Mouse (Mus musculus) heart, embryonic 10.5 days (tissue): ENCODE results near the gene Cep162. TPM values are rescaled to one million over a fixed set of nuclear protein-coding genes. Genes with fewer than 3 reads are reported as not detected.

Experiments used
- DNase-seq: peaks from one replicate; pipeline ENCODE4 v3.0.0-alpha.2; 2017; ENCODE audit warnings: low spot score
- H3K27ac ChIP-seq: fragments of 300-500 bp; sonication (generic); 2 replicates; pipeline ENCODE4 v1.5.1; 2016; ENCODE audit warnings: mild to moderate bottlenecking
- H3K27me3 ChIP-seq: fragments of 300-500 bp; sonication (generic); 2 replicates; pipeline ENCODE4 v1.6.1; 2016; ENCODE audit warnings: mild to moderate bottlenecking; ENCODE audit not compliant: poor library complexity, insufficient read depth, severe bottlenecking
- H3K36me3 ChIP-seq: fragments of 300-500 bp; sonication (generic); 2 replicates; pipeline ENCODE4 v1.6.1; 2016; ENCODE audit warnings: mild to moderate bottlenecking, moderate library complexity
- H3K4me1 ChIP-seq: fragments of 300-500 bp; sonication (generic); 2 replicates; pipeline ENCODE4 v1.6.1; 2016; ENCODE audit warnings: mild to moderate bottlenecking
- H3K4me3 ChIP-seq: fragments of 300-500 bp; sonication (generic); 2 replicates; pipeline ENCODE4 v1.5.1; 2016; ENCODE audit warnings: mild to moderate bottlenecking, moderate library complexity
- H3K9me3 ChIP-seq: fragments of 300-500 bp; sonication (generic); 2 replicates; pipeline ENCODE4 v1.6.1; 2016; ENCODE audit warnings: mild to moderate bottlenecking, moderate library complexity
- WGBS: fragments of 180-500 bp; shearing (Covaris S2); methylation state at CpG from one replicate; pipeline ENCODE4 v1.1.7; 2016; 5-methylcytosine and 5-hydroxymethylcytosine counted together
- polyA plus RNA-seq: library from polyadenylated mRNA; unstranded; fragments of >200 nt; fragmentation: Nextera tagmentation; extraction: Ambion mirVana; gene quantifications from 2 replicates; pipeline ENCODE4 v1.2.1, GENCODE M21; 2016

Cep162 gene
- polyA plus RNA-seq, 1 experiment from 2014 or later: 6.5 TPM

DNA sequence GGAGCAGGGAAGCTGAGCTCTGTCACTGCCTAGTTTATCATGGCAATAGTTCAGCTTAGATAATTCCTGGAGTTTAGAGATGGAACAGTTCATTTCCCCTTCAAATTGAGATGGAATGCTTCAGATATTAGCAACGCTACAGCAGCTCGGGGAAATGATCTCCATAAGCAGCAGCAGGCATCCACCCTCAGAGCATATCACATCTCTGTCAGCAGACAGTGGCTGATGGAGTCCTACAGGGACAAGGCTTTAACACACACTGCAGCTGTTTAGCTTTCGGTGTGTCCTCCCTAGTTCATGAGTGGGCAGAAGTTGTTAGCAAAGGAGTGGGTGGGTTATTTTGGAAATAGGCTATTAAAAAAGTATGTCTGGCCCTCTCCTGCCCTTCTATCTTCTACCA, 58.1 kb downstream of the Cep162 start:
- H3K4me3 ChIP-seq: no peak overlapping the region
- no peak for DNase-seq
- 89% methylated on average over 3 of the region's 3 CpGs for WGBS

DNA sequence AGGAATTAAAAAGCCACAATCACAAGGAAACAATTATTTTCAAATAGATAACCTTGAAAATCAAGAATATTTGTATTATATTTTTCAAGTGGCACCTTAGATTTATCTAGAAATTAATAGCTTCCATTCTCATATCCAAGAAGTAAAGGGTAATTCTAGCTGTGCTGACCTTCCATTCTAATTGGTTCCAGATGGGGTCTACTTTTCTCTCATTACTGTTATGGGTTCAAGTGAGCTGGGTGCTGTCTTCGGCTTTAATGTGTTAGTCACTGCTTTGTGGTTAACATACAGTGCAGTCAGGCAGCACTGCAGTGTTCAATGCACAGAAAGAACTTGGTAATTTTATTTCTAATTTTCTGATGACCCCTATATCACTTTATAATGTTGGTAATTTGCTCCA, 61.6 kb downstream of the Cep162 start:
- Histone ChIP-seq H3K27me3 (no peaks in the 10 kb centered on the region), H3K4me3 (no peak overlapping the region), H3K9me3 (no peaks in the 10 kb centered on the region), H3K27ac (no peak overlapping the region), H3K36me3 (peaks cover 38% of the 10 kb centered on the region), H3K4me1 (no peaks in the 10 kb centered on the region)
- 90% methylated on average over 1 of the region's 1 CpGs for WGBS
- no peak for DNase-seq

More for the DNA sequence above, 58.1 kb downstream of the Cep162 start:
- H3K9me3 ChIP-seq: no peaks in the 10 kb centered on the region
- H3K27me3 ChIP-seq: no peaks in the 10 kb centered on the region
- H3K4me1 ChIP-seq: no peaks in the 10 kb centered on the region
- H3K27ac ChIP-seq: no peak overlapping the region
- H3K36me3 ChIP-seq: peaks cover 25% of the 10 kb centered on the region

DNA sequence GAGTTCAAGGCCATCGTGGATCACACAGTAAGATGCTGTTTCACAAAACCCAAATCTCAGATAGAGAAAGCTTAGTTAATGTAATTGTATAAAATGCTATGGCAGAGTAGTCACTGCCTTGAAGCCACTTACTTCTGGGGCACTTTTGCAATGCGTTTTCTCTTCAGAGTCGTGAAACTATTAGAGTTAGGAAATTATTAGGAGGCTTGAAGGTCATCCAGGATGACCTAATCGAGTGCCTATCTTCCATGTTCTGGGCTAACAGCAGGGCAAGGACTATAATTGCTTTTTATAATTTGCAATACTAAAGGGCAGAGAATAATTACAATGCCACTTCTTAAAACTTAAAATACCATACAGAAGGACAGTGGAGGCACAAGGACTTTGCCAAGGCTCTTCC, 68.0 kb downstream of the Cep162 start:
- Histone ChIP-seq H3K36me3 (peaks cover 24% of the 10 kb centered on the region), H3K4me1 (no peaks in the 10 kb centered on the region), H3K9me3 (no peaks in the 10 kb centered on the region), H3K27ac (no peak overlapping the region), H3K4me3 (no peak overlapping the region), H3K27me3 (no peaks in the 10 kb centered on the region)
- DNase-seq: no peak
- 86% methylated on average over 4 of the region's 4 CpGs for WGBS

- H3K9me3 ChIP-seq: no peaks in the 10 kb centered on the region
- no peaks in the 10 kb centered on the region for H3K27me3 ChIP-seq
- no peak overlapping the region for H3K4me3 ChIP-seq
- 84% methylated on average over 10 of the region's 10 CpGs for WGBS
- no peaks in the 10 kb centered on the region for H3K4me1 ChIP-seq
- H3K36me3 ChIP-seq: no peaks in the 10 kb centered on the region
- no peak overlapping the region for H3K27ac ChIP-seq
- no peak for DNase-seq
Observed at GRCm38 (mm10) chr9:87182231-87182630, 73.1 kb downstream of the Cep162 start.

DNA sequence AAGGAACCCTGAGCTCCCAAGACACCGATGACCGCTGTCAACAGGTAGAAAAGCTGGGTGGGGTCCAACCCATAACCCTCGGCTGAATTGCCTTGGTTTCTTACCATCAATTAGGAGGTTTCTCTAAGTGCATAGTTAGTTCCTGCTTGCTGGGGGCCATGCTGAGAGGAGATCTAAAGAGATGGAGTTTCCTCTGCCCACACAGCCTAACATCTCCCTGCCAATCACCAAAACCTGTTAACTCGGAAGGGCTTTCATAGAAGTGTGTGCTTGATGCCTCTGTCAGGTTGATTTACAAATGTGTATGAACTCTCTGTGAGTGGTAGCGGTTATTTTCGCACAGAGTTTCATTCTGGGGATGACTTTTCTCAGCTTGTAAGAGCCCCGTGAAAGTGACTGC, 76.8 kb downstream of the Cep162 start:
- Histone ChIP-seq H3K4me3 (no peak overlapping the region), H3K4me1 (no peaks in the 10 kb centered on the region), H3K27me3 (no peaks in the 10 kb centered on the region), H3K27ac (no peak overlapping the region), H3K36me3 (no peaks in the 10 kb centered on the region), H3K9me3 (no peaks in the 10 kb centered on the region)
- WGBS: 62% methylated on average over 7 of the region's 7 CpGs
- no peak for DNase-seq

GRCm38 (mm10) chr9:87171517-87171916, 83.8 kb downstream of the Cep162 start:
- Histone ChIP-seq H3K4me3 (no peak overlapping the region), H3K27ac (no peak overlapping the region), H3K9me3 (no peaks in the 10 kb centered on the region), H3K36me3 (no peaks in the 10 kb centered on the region), H3K27me3 (no peaks in the 10 kb centered on the region), H3K4me1 (no peaks in the 10 kb centered on the region)
- WGBS: 81% methylated on average over 3 of the region's 3 CpGs
- no peak for DNase-seq

GRCm38 (mm10) chr9:87170891-87171290, 84.4 kb downstream of the Cep162 start:
- H3K4me1 ChIP-seq: no peaks in the 10 kb centered on the region
- 90% methylated on average over 3 of the region's 3 CpGs for WGBS
- H3K27me3 ChIP-seq: no peaks in the 10 kb centered on the region
- H3K27ac ChIP-seq: no peak overlapping the region
- no peaks in the 10 kb centered on the region for H3K36me3 ChIP-seq
- no peak overlapping the region for H3K4me3 ChIP-seq
- H3K9me3 ChIP-seq: no peaks in the 10 kb centered on the region
- no peak for DNase-seq

DNA sequence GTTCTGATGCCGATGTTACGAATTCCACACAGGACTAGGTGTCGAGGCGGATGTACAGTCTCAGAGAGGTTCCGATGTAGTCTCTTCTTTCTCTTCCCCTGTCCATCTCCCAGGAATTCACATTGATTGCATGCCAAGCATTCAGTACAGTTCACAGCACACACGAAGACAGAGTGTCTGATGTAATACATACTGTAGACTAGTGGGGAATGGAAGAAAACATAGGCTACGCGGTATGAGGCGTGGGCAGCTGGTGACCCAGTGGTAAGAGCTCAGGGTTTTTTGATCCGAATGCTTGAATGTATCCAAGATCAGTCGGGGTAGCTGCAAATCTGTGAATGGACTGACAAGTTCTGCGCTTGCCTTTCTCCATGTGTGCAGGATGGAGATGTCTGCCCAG, 86.2 kb downstream of the Cep162 start:
- Histone ChIP-seq H3K27me3 (no peaks in the 10 kb centered on the region), H3K4me1 (no peaks in the 10 kb centered on the region), H3K9me3 (no peaks in the 10 kb centered on the region), H3K36me3 (no peaks in the 10 kb centered on the region), H3K27ac (no peak overlapping the region), H3K4me3 (no peak overlapping the region)
- no peak for DNase-seq
- 82% methylated on average over 12 of the region's 12 CpGs for WGBS

GRCm38 (mm10) chr9:87168051-87168450, 87.3 kb downstream of the Cep162 start:
- H3K27ac ChIP-seq: no peak overlapping the region
- H3K4me1 ChIP-seq: 0 out of 2 replicates have a peak, but pooled peaks cover 3% of the 10 kb centered on the region
- H3K36me3 ChIP-seq: no peaks in the 10 kb centered on the region
- no peak overlapping the region for H3K4me3 ChIP-seq
- DNase-seq: no peak
- H3K27me3 ChIP-seq: no peaks in the 10 kb centered on the region
- no peaks in the 10 kb centered on the region for H3K9me3 ChIP-seq
- 55% methylated on average over 3 of the region's 3 CpGs for WGBS

GRCm38 (mm10) chr9:87167001-87167830, 88.1 kb downstream of the Cep162 start:
- WGBS: 63% methylated on average over 9 of the region's 9 CpGs
- Histone ChIP-seq H3K9me3 (no peaks in the 10 kb centered on the region), H3K4me3 (no peak overlapping the region), H3K27ac (no peak overlapping the region), H3K4me1 (0 out of 2 replicates have a peak, but pooled peaks cover 4% of the 10 kb centered on the region), H3K36me3 (no peaks in the 10 kb centered on the region), H3K27me3 (no peaks in the 10 kb centered on the region)
- DNase-seq: no peak

GRCm38 (mm10) chr9:87162559-87162958, 92.8 kb downstream of the Cep162 start:
- 73% methylated on average over 4 of the region's 4 CpGs for WGBS
- Histone ChIP-seq H3K27me3 (no peaks in the 10 kb centered on the region), H3K4me1 (0 out of 2 replicates have a peak, but pooled peaks cover 4% of the 10 kb centered on the region), H3K9me3 (no peaks in the 10 kb centered on the region), H3K36me3 (no peaks in the 10 kb centered on the region), H3K4me3 (no peak overlapping the region), H3K27ac (no peak overlapping the region)
- DNase-seq: no peak

DNA sequence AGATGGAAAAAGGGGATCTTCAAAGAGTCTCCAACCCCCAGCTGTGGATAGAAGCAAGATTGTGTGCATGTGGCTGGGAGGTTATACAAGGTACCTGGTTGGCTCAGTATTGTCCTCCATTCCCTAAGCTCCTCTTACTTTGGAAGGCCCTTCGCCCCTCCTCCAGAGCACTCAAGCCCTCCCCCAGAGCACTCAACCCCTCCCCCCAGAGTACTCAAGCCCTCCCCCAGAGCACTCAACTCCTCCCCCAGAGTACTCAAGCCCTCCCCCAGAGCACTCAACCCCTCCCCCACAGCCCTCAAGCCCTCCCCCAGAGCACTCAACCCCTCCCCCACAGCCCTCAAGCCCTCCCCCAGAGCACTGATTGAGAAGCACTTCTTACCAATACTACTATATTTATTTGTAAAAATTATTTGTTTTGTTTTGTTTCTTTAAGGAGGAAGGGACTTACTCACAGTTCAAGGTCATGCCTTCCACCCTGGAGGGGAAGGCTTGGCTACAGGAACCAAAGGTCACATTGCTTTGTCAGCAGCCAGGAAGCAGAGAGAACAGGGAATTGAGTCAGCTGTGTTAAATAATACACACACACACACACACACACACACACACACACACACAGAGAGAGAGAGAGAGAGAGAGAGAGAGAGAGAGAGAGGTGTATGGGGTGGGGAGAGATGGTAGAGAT, 102.6 kb downstream of the Cep162 start:
- no peak for DNase-seq
- Histone ChIP-seq H3K4me3 (no peak overlapping the region), H3K4me1 (no peaks in the 10 kb centered on the region), H3K36me3 (no peaks in the 10 kb centered on the region), H3K27me3 (no peaks in the 10 kb centered on the region), H3K9me3 (no peaks in the 10 kb centered on the region), H3K27ac (no peak overlapping the region)
- WGBS: 86% methylated on average over 1 of the region's 1 CpGs

- 63% methylated on average over 2 of the region's 2 CpGs for WGBS
- Histone ChIP-seq H3K27ac (no peak overlapping the region), H3K27me3 (peaks cover 43% of the 10 kb centered on the region), H3K4me1 (peaks cover 8% of the 10 kb centered on the region), H3K4me3 (no peak overlapping the region), H3K9me3 (no peaks in the 10 kb centered on the region), H3K36me3 (no peaks in the 10 kb centered on the region)
- DNase-seq: no peak
Observed at GRCm38 (mm10) chr9:87147927-87148326, 107.4 kb downstream of the Cep162 start.
